Mouse (Mus musculus): ENCODE results near the gene Rpl18a. TPM values are rescaled to one million over a fixed set of nuclear protein-coding genes. Genes with fewer than 3 reads are reported as not detected.

The Rpl18a gene
- 1,000 to 10,000 TPM; 1,312 to 1,373 TPM for total RNA-seq (2021)
- long read RNA-seq, experiment 1, transcript Rpl18a-201 (5 exons, 1,260 nt), result major isoform, 554 of 2,145 reads
- long read RNA-seq, experiment 1, partial matches to known transcripts, result 1,590 of 2,145 reads
- long read RNA-seq, experiment 1, other reads (novel, unspliced or antisense), result 0 of 2,145 reads
- long read RNA-seq, experiment 2, transcript Rpl18a-201 (5 exons, 1,260 nt), result major isoform, 288 of 1,235 reads
- long read RNA-seq, experiment 2, partial matches to known transcripts, result 940 of 1,235 reads
- long read RNA-seq, experiment 2, other reads (novel, unspliced or antisense), result 5 of 1,235 reads

DNA sequence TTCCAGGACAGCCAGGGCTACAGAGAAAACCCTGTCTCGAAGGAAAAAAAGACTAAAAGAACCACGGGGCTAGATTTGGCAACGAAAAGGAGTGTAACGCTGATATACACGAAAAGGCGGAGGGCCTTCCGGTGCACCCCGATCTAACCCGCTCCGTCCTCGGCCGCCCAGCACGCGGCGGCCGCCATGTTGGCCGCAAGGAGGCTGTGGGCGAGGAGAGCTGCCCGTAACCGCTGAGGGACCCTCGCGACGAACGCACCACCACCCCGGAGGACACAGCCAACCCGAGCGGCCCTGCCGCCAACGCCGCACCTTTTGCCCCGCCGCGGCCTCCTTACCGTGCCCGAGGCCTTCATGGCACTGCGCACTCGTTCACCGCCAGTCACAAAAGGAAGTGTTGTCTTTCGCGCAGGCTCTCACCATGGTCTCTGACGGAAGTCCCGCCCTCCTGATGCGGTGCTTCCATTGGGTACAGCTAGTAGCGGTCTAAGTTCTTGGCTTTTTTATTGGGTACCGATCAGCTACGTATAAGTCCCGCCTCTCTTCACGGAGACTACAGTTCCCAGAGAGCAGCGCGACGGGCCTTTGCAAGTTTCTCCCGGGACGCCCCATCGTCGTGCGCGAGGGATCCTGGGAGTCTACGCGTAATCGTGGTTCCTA is at the start of gene Rpl18a:
Gene Rpl18a (minus strand): TSS at position 392 of the 660 bp plus-strand sequence.
- DNase-seq, result peak; percentile 95

DNA sequence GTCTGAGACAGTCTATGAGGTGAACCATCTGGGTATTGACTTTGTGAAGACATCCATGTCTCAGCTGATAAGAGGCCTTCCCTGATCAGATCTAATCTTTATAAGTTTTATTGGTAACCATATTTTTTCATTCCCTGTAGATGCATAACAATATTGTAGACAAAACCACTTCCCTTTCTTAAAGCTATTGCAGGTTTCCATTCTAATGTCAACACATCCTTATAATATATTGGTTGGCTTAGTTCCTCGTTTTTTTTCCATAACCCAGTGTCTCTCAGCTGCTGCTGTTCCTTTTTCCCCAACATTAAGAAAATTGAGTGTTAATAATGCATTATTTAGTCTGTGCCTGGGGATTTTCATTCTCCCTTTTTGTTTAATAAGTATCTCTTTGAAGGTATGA is 46.0 kb upstream of the Rpl18a start:
- no peak for DNase-seq

DNA sequence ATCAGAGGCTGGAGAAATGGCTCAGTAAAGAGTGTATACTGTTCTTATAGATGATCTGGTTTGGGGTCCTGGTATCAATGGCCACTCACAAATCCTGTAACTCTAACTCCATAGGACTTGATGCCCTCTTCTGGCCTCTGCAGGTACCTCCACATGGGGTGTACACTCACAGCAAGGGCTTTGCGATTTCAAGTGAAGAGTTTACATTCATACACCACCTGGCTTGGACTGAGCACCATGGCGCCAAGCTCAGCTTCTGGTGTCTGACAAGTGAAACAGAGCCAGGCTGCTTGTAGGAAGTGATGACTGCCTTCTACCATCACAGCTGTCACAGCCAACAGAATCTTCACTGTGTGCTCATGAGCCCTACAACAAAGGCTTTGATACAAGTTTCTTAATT is 44.3 kb upstream of the Rpl18a start:
- DNase-seq, result no peak

DNA sequence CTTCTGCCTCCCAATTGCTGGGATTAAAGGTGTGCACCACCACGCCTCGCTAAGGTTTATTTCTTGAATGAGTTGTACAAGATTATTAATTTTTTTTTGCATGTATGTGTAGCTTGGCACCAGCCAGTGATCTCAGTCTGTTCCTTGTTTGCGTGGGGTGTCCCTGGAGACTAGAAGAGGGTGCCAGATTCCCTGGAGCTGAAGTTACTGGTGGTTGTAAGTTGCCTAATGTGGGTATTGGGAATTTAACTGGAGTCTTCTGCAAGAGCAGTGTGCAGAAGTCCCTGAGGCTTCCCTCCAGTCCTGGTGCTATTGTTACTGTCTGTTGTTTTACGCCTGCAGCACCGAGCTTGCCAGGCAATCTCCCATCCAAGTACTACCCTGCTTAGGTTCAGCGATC is 40.0 kb upstream of the Rpl18a start:
- no peak for DNase-seq

DNA sequence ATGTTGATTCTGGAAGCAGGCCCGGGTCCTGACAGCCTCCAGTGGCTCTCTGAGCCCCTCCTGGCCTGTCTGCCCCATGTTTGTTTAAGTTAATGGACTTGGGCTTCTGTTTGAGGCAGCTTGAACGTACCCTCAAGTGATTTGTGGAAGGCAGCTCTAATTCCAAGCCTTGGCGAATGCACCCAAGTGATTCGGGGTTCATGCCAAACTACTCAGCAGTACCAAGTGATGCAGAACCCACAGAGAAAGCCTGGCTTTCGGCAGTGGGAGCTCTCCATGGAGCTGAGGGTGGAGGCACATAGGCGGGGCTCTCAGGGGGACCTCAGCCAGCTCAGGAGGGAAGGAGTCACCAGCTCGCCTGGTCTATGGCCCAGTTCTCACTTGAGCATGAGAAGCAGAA is 37.6 kb upstream of the Rpl18a start:
- DNase-seq, result no peak

DNA sequence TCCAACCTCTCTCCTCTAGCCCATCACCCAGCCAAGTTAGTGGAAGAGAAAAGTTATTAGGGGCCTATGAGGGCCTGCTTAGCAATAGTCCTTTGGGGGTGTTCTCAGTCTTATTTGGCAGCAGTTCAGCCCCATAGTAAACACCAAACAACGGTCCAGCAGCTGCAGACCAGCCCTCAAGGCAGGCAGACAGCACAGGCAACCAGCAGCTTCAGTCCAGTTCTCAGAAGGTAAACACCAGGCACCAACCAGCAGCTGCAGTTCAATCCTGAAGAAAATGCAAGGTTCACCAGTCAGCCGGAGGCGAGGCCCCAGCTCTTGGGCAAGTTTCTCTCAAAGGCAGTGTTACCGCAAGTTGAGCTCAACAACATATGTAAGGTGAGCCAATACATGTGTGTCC is 35.8 kb upstream of the Rpl18a start:
- no peak for DNase-seq

DNA sequence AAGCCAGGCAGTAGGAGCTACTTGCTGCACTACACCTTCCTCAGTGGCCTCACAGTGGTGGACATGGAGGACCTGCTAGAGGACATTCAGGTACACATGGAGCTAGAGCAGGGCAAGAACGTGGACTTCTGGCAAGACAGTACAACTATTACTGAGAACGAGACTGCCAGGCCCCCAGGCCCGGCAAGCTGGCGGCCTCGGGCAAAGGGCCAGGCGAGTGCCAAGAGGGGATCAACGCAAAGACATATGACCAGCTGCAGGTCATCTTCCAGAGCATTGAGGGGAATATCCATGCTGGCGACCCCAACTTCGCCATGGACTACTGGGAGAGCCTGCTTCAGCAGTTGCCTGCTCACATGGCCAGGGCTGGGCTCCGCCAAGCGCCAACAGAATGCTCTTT is 34.5 kb upstream of the Rpl18a start:
- no peak for DNase-seq

DNA sequence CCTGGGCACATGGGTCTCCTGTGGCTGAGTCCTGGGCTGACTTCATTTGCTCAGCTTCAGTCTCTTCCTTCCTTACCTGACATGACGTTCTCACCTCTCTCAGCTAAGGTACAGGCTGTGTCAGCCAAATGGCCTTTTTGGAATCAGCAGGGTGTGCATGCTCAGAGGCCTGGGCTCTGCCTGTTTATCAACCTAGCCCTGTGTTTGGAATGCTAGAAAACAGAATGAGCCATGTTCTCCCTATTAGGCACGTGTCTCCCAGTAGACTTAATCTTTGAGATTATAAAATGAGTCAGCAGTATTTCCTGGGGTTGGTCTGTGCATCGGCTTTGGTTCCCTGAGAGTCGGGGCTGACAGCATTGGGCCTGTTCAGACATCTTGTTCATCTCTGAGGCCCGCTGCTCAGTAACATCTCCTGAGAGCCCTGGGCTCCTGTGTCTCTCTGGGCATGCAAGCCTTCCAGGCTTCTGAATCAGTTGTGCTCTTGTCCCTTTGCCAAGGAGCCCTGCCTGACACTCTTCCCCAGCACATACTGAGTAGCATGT is 31.6 kb upstream of the Rpl18a start:
- DNase-seq, result no peak

DNA sequence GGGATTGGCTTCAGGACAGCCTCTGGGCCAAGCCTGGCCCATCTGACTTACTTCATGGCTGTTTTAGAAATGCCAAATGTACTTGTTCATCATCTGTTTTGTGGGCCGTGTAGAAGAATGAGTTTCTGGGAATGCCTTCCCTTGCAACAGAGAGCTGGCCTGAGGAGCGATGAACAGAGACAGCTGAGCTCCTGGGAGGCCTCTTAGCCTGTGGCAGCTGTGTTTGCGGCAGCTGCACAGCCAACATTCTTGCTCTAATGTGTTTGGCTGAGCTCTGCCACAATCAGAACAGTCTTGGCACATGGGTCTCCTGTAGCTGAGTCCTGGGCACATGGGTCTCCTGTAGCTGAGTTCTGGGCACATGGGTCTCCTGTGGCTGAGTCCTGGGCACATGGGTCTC is 30.9 kb upstream of the Rpl18a start:
- DNase-seq, result no peak

DNA sequence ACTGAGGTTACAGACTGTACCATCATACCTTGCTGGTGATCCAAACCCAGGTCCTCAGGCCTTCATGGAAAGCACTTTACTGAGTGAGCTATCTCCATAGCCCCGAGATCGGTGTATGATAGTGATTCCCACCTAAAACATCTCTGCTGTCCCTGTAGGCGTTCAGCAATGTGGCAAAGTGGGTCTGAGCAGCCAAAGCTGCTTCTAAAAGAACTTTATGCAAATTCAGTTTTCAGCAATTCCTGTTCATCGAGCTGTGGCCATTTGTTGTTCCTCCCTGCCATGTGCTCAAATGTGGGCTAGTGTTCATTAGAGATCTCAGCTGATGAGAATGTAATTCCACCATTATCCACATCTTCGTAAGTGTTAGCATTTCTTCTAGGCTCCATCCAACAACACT is 29.2 kb upstream of the Rpl18a start:
- DNase-seq, result no peak

DNA sequence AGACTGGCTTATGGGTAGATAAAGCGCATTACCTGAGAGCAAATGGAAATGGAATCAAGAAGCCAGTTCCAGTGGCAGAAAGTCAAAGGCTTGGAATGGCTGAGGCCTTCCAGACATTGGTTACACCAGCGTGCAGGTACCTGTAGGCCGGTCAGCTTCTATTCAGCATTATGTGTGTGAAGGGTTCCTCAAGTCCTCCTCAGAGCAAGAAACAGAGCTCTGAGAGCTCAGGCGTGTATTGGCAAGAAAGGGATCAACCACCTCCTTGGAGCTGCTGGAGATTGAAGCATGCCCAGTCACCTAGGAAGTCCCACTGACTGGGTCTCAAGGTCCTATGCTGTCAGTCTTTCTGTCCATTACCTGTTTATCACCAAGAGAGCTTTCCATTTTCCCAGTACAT is 28.5 kb upstream of the Rpl18a start:
- no peak for DNase-seq

DNA sequence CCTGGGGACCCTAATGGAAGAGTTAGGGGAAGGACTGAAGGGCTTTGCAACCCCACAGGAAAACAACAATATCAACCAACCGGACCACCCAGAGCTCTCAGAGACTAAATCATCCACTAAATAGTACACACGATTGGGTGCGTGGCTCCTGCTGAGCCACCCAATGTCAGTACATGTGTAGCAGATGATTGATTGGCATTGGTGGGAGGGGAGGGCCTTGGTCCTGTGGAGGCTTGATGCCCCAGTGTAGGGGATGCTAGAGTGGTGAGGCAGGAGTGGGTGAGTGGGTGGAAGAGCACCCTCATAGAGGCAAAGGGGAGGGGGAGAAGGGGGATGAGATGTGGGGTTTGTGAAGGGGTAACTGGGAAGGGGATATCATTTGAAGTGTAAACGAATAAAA is 26.9 kb upstream of the Rpl18a start:
- DNase-seq, result no peak

DNA sequence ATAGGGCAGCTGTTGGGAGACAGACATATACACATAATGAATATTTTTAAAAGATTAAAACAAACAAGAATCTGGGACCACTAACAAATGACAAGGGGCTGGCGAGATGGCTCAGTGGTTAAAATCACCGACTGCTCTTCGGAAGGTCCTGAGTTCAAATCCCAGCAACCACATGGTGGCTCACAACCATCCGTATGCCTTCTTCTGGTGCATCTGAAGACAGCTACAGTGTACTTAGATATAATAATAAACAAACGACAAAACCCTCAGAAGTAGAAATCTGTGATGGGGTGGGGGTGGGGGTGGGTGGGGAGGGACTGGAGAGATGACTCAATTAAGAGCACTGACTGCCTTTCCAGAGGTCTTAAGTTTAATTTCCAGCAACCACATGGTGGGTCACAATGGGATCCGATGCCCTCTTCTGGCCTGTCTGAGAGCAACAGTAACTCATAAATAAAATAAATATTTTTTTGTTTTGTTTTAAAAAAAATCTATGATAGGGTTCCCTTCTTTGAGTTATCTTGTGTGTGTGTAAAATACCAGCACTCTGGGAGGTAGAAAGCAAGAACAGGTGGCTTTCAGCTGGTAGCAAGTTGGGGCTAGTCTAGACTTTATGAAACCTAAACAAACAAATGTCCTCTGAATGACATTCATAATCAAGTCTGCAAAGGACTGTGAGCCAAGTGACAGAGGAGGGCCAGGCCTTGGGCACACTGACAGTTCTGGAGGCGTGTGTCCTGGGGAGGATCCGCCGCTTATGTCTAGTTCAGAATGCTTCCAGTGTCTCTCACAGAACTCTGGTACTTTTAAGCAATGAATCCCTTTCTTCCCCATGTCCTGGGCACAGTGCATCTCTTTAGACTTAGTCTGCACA is 23.1 kb upstream of the Rpl18a start:
- DNase-seq, result no peak

DNA sequence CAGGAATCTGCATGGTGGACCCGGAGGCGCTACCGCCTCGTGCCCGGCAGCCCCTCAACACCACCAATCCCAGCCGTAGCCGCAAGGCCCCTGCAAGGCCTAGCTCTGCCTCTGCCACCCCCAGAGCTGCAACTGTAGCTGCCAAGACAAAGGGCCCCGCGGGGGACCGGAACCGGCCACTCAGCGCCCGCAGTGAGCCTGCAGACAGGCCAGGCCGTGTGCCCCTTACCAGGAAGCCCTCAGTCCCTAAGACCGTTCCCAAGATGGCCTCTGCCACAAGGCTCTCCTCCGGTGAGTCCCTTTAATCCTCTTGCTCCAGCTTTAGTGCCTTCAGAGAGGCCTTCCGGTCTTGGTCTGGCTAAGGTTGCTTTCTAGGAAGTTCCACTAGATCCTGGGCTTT is 17.5 kb upstream of the Rpl18a start:
- no peak for DNase-seq

DNA sequence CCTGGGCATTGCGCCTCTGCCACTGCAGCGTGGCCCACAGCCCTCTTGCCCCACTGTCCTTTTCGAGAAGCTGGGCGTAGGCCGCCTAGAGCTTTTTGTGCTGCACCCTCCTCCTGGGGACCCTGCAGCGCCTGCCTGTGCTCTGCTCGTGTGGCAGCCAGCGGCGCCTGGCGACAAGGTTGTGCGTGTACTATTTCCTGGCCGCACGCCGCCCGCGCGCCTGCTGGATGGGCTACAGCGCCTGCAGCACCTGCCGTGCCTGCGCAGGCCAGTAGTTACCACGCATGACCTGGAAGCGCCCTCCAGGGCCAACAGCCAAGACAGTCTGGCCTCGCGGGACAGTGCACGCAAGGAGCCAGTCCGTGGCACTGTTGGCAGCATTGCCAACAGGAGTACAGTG is 16.3 kb upstream of the Rpl18a start:
- DNase-seq, result no peak

DNA sequence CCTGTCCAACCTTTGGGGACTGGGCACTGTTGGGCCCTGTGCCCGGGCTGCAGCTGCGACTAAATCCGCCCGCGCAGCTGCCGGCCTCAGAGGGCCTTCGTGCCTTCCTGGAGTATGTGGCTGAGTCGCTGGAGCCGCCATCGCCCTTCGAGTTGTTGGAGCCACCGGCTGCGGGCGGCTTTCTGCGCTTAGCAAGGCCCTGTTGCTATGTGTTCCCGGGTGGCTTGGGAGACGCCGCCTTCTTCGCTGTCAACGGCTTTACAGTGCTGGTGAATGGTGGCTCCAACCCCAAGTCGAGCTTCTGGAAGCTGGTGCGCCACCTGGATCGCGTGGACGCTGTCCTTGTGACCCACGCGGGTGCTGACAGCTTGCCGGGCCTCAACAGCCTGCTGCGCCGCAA is 15.7 kb upstream of the Rpl18a start:
- no peak for DNase-seq

DNA sequence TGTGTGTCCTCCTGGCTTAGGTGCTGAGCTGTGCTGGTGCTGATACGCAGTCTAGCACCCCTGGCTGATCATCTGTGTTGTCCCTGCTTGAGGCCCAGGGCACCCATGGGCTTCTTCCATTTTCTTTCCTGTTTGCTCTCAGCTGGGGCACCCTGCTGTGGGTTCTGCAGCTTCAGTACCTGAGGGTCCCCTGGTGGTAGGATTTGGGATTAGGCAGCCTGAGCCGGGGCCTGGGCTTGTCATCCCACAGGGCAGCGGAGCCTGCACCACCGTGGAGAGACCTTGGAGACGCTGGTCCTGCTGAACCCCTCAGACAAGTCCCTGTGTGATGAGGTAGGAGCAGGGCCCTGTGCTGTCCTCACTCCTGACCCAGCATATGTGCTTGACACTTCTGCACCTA is 14.4 kb upstream of the Rpl18a start:
- DNase-seq, result no peak

DNA sequence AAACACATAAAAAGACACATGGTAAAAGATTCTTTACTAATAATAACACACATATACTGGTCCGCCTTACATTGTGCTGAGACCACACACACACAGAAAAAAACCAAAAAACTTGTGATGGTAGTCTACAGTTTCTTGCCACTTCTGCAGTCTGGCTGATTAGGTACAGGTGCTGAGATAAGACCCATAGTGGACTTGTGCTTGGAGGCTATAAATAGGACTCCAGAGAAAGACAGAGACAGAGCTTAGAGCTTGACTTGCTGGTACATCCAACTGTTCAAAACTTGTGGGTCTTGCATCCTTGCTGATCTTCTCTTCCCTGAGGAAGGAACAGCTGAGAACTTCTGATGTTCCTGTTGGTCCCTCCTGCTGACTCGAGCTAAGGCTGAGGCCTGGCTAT is 10.3 kb upstream of the Rpl18a start:
- DNase-seq, result no peak

DNA sequence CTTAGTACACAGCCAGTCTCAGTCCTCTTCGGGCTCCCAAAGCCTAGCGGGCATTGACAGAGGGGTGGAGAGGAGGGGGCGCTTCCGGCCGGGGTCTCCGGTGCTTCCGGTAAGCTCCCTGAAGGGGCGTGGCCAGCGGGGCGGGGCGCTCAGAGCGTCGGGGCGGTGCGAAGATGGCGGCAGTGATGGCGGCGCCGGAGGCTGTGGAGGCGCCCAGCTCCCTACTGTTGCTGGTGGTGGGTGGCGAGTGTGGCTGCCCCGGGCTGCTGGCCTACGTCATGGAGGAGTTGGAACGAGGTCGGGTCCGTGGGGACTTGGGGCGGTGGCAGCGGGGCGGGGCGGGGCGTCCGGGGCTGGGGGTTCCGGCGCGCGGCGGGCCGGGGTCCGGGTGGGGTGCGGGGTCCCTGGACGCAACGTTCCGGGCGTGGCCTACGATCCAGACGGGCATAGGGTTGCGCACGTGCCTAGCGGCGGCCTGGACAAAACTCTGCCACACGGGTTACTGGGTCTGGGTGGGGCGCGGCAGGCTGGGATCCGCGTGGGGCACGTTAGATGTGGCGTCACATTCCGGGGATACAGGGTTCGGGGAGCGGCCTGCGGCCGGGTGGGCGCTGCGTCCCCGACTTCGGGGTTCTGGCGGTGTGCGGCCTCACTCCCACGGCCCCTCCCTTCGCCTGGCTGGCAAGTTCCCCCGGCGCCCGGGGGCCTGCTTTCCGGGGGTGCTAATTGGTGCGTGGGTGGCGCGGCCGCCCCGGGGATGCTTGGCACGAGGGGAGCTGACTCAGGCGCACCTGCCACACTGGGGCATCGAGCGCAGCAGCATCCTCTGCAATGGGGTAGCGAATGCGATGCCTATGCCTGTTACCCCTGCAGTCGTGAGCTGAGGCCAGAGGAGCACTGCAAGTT is 8.9 kb upstream of the Rpl18a start, which contains the start of gene Map1s:
Gene Map1s (plus strand): TSS at position 102 of the 906 bp plus-strand sequence.
- peak; percentile 82 to 91 for DNase-seq

DNA sequence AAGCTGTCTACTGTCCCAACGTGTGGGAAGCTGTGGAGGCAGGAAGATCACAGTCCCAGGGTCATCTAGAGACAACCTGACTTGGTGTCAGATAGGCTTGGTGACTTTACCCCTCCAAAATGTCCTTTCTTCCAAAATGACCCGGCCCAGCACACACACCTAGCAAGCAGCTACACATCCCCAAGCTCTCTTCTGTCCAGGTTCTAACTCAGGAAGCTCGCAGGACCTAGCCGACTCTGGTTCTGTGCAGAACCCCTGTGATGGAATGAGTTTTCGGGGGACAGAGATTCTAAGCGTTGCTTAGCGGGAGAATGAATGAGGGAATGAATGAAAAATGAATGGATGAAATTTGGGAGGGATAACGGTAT is 8.2 kb upstream of the Rpl18a start:
- DNase-seq, result no peak

DNA sequence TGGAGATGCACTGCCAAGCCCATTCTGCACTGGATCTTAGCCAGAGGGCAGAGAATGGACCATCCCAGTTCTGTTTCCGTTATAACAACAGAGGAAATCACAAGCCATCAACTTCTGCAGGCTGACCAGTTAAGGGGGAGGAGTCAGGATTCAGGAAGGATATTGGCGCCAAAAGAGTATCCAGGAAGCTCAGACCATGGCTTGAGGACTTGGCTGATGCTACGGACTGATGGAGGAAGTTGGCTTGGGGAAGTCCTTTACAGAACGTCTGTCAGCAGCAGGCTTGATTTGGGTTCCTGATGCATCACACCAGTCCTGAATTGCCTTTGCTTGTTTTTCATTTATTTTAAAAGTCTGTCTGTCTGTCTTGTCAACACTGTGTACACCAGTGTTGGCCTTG is 7.3 kb upstream of the Rpl18a start:
- peak; percentile 31 to 44 for DNase-seq

DNA sequence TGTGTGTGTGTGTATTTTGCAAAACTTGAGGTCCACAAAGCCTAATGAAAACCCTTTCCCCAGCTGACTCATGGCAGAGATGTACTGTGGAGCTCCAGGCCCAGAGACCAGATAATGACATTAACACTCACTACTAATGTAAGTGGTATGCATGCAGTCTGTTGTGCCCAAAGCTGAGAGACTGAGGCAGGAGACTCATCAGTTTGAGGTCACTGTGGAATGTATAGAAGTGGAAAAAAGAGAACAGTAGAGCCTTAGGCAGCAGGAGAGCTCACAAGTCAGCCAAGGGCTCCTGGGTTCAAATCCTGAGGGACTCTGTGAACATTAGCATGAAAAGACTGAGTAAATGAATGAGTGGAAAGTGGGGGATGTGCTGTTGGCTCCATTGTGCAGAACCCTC is 6.4 kb upstream of the Rpl18a start:
- no peak for DNase-seq

All from adrenal gland, postnatal 36 days (tissue).